Mouse (Mus musculus): Measurements from ENCODE around the gene Myo7a.

The Myo7a gene

DNA sequence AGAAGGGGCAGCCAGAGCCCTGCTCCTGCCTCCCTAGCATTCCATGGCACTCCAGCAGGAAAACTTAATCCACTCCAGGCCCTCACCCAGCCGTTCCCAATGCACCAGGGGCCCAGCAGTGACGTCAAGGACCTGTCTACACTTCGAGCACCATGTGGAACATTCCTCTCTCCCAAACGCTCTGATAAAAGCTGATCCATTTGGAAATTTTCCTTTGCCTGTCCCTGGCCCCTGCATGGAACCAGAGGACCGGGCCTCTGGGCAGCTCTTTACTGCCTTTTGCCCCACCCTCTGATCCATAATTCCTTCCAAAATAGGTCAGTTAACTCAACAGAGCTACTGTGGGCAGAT is 15.4 kb downstream of the Myo7a start:
- in situ Hi-C loops (cut with MboI, MseI) = loop anchor here in 1 of 2 experiments (10.0 kb wide), 1 partner anchor 591 kb away; no protein-coding TSS in a partner anchor

DNA sequence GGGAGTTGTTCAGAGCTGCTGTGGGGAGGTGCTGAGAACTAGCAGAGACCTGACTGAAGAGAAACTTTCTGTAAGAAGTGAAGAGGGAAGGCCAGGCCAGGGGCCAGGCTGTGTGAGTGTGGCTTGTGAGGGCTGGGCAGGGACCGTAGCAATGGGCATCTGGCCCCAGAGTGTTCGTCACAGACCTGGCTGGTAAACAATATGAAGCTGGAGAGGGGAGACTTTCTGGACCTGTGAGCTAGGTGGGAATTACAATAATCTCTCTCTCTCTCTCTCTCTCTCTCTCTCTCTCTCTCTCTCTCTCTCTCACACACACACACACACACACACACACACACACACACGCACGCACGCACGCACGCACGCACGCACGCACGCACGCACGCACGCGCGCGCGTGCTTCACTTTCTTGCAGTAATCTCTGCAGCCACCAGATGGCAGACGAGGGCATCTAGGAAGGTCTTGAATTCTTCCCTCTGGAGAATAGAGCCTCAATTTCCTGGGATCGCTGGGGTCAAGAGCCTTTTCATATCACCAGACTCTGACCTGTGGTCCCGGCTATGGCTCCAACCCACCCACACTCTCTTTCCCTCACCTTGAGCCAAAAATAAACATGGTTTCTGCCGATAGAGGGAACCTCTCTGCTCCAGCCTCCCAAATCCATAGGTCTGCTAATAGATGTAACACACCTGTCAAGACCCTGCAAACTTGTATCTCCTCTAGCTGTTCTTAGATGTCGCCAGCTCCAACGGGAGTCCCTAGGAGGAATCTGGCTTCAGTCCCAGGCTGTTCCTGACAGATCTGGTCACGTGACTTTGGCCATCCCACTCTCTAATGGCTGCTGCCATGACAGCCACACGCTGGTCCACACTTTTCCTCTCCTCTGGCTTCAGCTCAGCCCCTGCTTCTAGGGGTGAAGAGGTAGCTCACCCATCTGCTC is 16.1 kb downstream of the Myo7a start:
- in situ Hi-C loops (cut with MboI, MseI) = loop anchor here in 1 of 2 experiments (10.0 kb wide), 1 partner anchor 592 kb away; no protein-coding TSS in a partner anchor

DNA sequence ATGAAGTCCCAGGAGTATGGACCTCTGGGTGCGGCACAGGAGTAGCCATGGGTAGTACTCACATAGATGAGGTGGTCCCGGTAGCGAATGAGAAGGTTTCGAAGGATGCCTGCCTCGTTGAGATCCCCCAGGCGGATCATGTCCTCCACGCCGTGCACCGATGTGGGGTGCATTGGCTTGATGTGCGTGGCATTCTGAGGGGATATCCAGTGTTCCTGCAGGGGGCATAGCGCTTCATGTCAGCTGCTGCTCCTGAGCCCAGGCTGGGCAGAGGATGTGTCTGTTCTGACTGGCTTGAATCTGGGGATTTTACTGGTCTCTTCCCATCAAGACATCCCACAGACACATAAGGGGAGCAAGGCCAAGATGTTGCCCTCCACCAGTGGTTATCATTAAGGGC is 16.8 kb downstream of the Myo7a start:
- in situ Hi-C loops (cut with MboI, MseI) = loop anchor here in 1 of 2 experiments (10.0 kb wide), 1 partner anchor 592 kb away; no protein-coding TSS in a partner anchor

DNA sequence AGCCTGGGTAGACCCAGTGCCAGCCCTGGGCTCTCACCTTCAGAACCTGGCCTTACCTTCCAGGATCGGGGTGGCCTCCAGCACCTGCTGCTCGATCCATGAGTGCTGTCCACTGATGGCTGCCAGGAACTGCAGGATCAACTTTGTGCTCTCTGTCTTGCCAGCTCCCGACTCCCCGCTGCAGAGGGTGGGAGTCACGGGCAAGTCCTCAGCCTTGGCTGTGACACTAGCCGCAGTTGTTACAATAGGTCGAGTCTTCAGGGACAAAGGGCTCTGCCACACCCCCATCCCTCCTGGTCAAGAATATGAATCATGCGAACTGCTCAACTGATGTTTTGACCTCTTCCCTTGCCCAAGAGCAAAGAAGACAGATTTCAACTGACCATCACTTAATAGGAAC is 21.8 kb downstream of the Myo7a start:
- in situ Hi-C loops (cut with MboI, MseI) = no loop called here

DNA sequence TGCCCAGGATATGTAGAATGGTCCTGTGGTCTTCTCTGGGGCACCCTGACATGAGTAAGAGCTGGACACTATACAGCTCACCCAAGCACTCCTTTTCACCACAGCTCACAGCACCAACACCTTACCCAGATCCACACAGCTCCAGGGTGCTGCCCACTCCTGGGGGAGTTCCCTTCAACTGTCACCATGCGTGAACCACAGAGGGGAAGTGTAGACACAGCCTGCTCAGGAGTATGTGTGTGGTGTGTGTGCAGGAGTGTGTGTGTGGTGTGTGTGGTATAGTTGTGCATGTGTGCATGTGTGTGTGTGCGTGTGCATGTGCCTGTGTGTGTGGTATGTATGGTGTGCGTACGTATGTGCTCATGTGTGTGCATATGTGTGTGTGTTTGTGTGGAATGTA is 23.5 kb downstream of the Myo7a start:
- in situ Hi-C loops (cut with MboI, MseI) = no loop called here

DNA sequence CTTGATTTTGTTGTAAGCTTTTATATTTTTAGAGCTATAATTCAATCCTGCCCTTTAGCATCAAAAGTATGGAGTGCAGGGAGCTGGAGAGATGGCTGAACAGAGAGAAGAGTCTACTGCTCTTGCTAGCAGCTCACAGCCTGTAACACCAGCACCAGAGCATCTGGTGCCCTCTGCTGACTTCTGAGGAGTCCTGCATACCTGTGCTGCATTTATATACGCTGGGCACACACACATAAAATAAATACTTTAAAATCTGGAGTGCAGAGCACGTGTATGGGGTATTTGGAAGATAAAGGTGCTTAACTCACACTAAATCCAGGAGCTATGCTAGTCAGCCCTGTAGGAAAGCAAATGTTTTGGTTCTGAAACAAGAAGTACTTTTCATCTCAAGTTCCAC is 33.0 kb downstream of the Myo7a start:
- in situ Hi-C loops (cut with MboI, MseI) = no loop called here

DNA sequence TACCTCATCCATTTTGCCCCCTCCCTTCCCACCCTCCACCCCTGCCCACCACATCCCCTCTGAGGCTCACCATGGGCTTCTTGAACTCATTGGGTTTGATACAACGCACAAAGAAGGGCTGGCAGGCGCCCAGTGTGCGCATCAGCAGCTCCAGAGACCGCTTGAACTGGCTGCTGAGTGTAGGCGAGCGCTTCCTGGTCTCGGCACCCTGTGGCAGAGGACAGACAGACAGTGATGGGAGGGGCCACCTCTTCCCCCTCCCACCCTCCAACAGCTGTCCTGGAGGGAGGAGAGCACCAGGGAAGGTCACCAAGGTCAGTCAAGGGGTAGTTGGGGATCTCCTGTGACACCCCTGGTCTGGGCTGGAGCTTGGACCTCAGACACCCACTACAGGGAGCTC is 34.0 kb downstream of the Myo7a start:
- in situ Hi-C loops (cut with MboI, MseI) = no loop called here

DNA sequence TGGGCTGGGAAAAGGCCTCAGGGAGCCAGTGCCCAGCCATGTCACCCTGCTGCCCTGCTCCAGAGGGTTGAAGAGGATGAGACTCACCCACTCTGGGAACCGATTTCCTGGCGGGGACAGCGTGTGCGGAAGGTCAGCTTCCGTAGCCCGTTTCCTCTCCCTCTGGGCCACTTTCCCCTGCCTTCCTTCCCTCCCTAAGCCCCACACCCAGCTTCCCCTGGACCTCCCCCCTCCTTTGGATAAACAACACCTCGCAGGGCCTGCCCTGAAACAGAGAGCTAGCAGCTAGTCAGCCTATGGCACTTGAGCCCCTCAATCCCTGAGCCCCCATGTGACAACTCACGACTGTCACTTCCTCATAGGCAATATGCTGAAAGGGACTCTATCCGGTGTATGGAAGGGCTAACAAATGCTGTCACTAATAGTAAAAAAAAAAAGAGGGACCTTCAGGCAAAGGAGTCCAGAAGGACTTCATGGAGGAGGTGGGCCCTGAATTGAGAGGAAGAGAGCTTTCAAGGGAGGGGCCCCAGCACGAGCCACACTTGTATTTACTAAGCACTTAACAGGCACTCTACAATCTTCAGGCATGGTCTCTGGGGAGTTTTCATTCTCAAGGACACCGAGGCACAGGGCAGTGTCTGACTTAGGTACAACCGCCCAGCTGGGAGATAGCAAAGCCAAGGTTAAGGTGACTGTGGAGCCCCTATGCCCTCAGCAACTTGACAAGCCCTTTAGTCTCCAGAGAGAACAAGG is 34.6 kb downstream of the Myo7a start:
- in situ Hi-C loops (cut with MboI, MseI) = no loop called here

DNA sequence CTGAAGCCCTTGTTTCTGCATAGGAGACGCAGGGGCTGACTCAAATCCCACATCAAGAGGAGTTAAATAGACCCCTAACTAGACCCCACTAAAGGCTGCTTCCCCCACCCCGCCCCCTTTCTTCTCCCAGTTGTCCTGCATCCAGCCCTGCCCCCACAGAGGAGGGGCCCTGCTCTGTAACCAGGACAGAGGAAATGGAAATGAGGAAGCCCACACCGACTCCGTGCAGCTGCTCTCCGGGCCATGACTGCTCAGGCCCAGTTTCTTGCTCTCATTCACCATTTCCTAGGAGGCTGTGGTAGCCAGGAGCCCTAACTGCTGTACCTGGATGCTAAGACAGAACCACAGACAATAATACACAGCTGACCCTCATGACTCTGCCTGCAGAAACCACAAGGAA is 36.9 kb downstream of the Myo7a start:
- in situ Hi-C loops (cut with MboI, MseI) = no loop called here

DNA sequence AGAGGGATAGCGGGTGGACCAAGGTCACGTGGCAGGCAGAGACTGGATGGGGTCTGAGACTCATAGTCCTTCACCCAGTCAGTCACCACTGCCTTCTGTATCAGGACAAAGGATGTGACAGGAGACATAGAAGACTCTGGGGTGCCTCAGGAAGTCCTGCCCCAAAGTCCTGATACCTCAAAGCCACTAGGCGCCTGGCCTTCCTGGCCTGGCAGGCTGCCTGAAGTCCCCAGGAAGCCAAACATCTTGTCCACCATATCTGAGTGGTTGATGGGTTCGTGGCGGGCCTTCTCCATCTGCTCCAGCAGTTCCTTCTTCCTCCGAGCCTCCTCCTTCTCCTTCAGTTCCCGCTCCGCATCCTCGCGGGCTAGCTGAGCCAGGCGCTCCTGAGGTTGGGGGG is 41.9 kb downstream of the Myo7a start:
- in situ Hi-C loops (cut with MboI, MseI) = loop anchor here in 1 of 2 experiments (10.0 kb wide), 1 partner anchor 333 kb away; no protein-coding TSS in a partner anchor

DNA sequence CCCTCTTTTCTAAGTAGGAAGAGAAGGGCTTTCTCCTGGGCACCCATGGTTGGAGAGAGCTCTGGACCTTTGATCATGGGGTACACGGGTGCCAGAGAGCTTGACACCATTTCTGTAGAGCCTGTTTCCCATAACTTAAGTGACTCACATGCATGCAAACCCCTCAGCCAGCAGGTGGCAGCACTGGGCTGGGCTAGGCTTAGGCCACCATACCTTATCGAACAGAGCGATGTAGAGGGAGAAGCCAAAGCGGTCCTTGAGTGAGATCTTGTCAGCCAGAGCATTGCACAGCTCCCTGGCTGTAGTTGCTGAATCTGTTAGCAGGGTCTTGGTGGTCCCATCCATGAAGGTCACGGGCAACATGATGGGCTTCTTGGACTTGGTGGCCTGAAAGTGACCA is 47.7 kb downstream of the Myo7a start:
- in situ Hi-C loops (cut with MboI, MseI) = loop anchor here in 1 of 2 experiments (10.0 kb wide), 1 partner anchor 327 kb away; no protein-coding TSS in a partner anchor

DNA sequence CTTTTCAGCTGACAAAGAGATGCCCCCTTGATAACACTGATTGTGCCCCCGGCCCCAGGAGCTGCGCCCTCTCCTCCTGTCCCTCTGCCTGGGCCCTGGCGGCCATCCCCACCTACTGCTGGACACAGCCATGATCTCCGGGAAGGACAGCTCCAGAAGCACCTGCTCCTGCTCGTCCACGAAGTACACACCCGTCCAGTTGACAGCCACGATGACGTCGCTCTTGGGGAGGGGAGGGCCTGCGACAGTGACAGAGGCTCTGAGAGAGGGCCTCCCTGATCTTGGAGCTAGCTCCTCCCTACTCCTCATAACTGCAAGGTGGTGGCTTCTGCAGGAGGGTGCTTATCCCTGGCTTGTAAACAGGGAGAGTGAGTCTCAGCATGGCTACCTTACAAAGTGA is 53.1 kb downstream of the Myo7a start:
- in situ Hi-C loops (cut with MboI, MseI) = loop anchor here (5.0 kb wide), 1 partner anchor 51 kb away; the partner anchor contains the start of gene Myo7a (in 2 of the 2)

DNA sequence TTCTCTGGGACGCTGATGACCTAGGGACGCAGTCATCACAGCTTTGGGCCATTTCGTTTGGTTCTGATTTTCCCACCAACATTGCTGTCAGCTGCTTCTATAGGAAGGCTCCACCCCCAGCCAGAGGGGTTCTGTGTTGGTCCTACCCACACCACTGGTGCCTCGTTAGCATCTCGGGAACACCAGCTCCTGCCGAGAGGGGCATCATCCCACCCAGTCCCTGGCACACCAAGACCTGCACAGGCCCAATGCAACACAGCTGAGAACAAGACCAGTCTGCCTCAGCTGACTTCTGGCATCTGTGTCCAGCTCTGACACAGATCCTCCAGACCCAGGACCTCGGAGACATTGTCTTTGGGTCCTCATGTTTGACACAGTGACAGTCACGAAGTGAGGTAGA is 64.4 kb downstream of the Myo7a start:
- in situ Hi-C loops (cut with MboI, MseI) = no loop called here

DNA sequence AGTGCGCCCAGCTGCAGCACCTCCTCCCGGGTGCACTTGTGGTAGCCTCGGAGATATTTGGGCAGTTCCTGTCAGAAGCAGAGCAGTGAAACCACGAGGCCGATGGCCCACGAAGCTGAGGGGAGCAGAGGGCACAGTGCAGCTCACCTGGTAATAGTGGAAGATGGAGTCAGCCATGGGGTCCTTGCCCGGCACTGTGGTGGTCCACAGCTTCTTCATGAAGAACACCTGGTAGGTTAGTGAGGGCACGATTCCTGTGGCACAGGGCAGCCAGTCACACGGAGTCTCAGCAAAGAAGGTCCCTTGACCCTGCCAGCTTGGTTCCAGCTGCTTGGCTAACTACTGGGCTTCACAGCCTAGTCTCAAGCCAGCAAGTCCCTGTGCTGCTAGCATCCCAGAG is 64.9 kb downstream of the Myo7a start:
- in situ Hi-C loops (cut with MboI, MseI) = no loop called here

DNA sequence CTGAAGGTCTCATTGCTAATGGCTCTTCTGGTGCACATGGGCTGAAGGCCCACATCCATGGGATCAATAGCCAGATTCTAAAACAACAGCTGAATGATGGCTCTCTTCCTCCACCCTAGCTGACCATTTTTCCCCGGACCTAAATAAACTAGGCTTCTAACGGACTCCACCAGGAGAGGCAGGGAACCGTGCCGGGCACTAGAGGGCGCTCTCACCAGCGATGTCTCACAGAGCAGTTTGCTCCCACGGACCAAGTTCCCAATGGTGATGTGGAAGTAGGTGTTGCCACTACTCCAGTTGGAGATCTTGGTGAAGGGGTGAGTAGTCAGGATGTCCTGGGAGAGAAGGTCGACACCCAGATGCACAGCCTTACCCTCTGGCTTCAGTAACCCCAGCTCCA is 67.3 kb downstream of the Myo7a start:
- in situ Hi-C loops (cut with MboI, MseI) = no loop called here

DNA sequence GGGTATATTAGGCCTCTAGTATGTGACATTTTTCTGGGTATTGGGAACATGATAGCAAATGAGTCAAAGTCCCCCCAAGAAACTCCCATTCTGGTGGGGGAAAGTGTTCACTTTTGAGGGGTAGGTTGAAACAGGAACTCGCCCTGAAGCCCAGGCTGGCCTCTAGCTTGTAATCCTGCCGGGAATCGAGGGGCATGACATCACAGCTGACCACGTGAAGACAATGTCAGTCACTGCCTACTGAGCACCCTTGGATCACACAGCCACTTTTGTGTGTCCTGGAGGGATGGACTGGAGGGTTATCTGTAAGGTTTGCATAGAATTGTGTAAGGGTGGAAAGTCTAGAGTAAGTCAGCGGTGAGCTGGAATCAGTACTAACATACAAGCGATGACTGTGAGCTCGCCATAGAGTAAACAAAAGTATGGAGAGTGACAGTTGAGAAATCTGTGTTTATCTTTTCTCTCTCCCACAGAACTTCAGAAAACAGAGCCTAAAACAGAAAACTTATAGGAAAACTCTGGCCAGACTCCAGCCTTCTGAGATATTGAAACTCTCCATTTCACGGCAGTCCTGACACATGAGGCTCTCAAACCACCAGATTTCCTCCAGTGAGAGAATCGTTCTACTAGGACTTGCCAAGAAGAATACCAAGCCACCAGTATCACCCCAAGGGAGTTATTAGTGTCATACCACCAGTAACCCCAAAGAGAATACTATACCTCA is 71.1 kb downstream of the Myo7a start:
- in situ Hi-C loops (cut with MboI, MseI) = no loop called here

DNA sequence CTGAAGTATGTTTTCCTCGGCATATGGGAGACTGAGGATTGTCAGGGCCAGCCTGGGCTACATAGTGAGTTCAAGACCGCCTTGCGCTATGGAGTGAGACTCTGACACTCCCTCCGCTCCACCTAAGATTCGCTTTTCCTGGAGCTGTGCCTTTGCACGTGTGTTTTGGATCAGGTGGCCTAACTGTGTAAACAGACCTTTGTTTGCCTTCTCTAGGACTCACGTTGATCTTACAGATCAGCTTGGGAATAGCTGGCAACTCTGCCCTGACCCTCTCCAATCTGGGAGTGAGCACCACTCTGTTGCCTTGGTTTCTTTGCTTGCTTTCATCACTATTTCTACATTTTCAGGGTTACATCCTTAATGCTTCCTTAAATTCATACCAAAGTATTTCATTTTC is 116.7 kb downstream of the Myo7a start:
- in situ Hi-C loops (cut with MboI, MseI) = no loop called here
